Mouse (Mus musculus): Measurements from ENCODE around the gene Fzd1. TPM values are rescaled to one million over a fixed set of nuclear protein-coding genes. Genes with fewer than 3 reads are reported as not detected.

The Fzd1 gene
- under 1 TPM in 1 of 2 experiments, not detected in 1; 0.04 TPM for polyA plus RNA-seq (2017; shearing (Covaris generic))

DNA sequence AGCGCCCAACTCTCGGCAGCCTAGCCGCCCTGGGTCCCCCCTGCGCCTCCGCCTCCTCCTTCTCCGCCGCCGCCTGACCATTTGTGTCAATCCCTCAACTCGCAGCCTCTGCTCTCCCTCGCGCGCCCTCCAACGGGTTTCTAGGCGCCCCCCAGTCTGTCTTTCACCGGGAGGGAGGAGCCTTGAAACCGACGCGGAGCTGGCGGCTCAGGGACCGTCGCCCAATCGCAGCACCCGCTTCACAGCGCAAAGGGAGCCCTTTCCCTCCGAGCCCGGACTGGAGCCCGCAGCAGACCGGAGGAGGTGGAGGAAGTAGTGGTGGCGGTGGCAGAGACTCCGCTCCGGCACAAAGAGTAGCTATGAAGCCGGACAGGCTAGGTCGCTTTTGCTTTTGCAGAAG, at the start of gene Fzd1:
Gene Fzd1 (minus strand): TSS at position 134 of the 400 bp plus-strand sequence.

